Mouse (Mus musculus): ENCODE data around the gene Lpp.

GRCm38 (mm10) chr16:24513228-24513627 lies 119.9 kb downstream of the Lpp start:
- TF ChIP-seq EP300 (IDR thresholded peaks at IDR 0.05; ENCODE audit: low read depth) = no peak
- TF ChIP-seq CTCF (IDR thresholded peaks at IDR 0.05; ENCODE audit: low read depth) = no peak

Measured in liver, postnatal 0 days (tissue).